Mouse (Mus musculus) intestine, postnatal 0 days (tissue): Measurements from ENCODE around the gene Csnk1e. TPM values are rescaled to one million over a fixed set of nuclear protein-coding genes. Genes with fewer than 3 reads are reported as not detected.

Source experiments
- ATAC-seq: fragments of 200-750 bp; cut with Nextera tagmentation; 2 replicates; pipeline ENCODE4 v1.8.0; 2017; ENCODE audit warnings: mild to moderate bottlenecking, moderate TSS enrichment, moderate library complexity
- H3K27ac ChIP-seq: fragments of 300-500 bp; sonication (generic); 2 replicates; pipeline ENCODE4 v1.5.1; 2014; ENCODE audit warnings: mild to moderate bottlenecking, low read depth, low read length, moderate library complexity
- H3K27me3 ChIP-seq: fragments of 300-500 bp; sonication (generic); replicated peaks from 2 replicates; pipeline ENCODE4 v1.6.1; 2014; ENCODE audit warnings: low read length, mixed read lengths; ENCODE audit not compliant: control insufficient read depth, insufficient read depth
- H3K36me3 ChIP-seq: fragments of 300-500 bp; sonication (generic); 2 replicates; pipeline ENCODE4 v1.6.1; 2014; ENCODE audit warnings: mild to moderate bottlenecking, moderate library complexity; ENCODE audit not compliant: control insufficient read depth, insufficient read depth
- H3K4me1 ChIP-seq: fragments of 300-500 bp; sonication (generic); replicated peaks from 2 replicates; pipeline ENCODE4 v1.6.1; 2014; ENCODE audit warnings: antibody characterized with exemption, low read length, mixed read lengths; ENCODE audit not compliant: control insufficient read depth, insufficient read depth
- H3K4me2 ChIP-seq: fragments of 300-500 bp; sonication (generic); replicated peaks from 2 replicates; pipeline ENCODE4 v1.6.1; 2014; ENCODE audit warnings: low read depth, mild to moderate bottlenecking, moderate library complexity
- H3K4me3 ChIP-seq: fragments of 300-500 bp; sonication (generic); 2 replicates; pipeline ENCODE4 v1.5.1; 2014; ENCODE audit warnings: low read depth, low read length
- H3K9ac ChIP-seq: fragments of 300-500 bp; sonication (generic); 2 replicates; pipeline ENCODE4 v1.6.1; 2014; ENCODE audit warnings: mild to moderate bottlenecking, low read depth, low read length
- H3K9me3 ChIP-seq: fragments of 300-500 bp; sonication (generic); 2 replicates; pipeline ENCODE4 v1.6.1; 2016; ENCODE audit warnings: mixed run types; ENCODE audit not compliant: control insufficient read depth
- CTCF ChIP-seq: sonication (generic); IDR thresholded peaks from 2 replicates; pipeline ENCODE4 v1.5.1; 2016; ENCODE audit warnings: low read depth, mild to moderate bottlenecking, control low read depth, antibody characterized with exemption, moderate library complexity
- WGBS: fragments of 180-500 bp; shearing (Covaris S2); extraction: QIAGEN DNeasy Blood & Tissue Kit; methylation state at CpG from one replicate; pipeline ENCODE4 v1.1.7; 2014; 5-methylcytosine and 5-hydroxymethylcytosine counted together
- polyA plus RNA-seq: library from polyadenylated mRNA; unstranded; fragments of >200 nt; fragmentation: Nextera tagmentation; extraction: Ambion mirVana; gene quantifications from 2 replicates; pipeline ENCODE4 v1.2.1, GENCODE M21; 2015

Gene Csnk1e
- polyA plus RNA-seq, 1 experiment from 2014 or later, result 18.2 TPM

- Histone ChIP-seq H3K27ac (no peak overlapping the region), H3K4me2 (no peak overlapping the region), H3K4me1 (no peaks in the 10 kb centered on the region), H3K9ac (no peak overlapping the region), H3K27me3 (no peaks in the 10 kb centered on the region), H3K9me3 (no peaks in the 10 kb centered on the region), H3K4me3 (no peak overlapping the region), H3K36me3 (peaks cover 66% of the 10 kb centered on the region)
- no peak for ATAC-seq
- 81% methylated on average over 11 of the region's 11 CpGs for WGBS
- TF ChIP-seq CTCF, result no peak
These were observed 29.9 kb downstream of the Csnk1e start for GRCm38 (mm10) chr15:79425516-79425915.

DNA sequence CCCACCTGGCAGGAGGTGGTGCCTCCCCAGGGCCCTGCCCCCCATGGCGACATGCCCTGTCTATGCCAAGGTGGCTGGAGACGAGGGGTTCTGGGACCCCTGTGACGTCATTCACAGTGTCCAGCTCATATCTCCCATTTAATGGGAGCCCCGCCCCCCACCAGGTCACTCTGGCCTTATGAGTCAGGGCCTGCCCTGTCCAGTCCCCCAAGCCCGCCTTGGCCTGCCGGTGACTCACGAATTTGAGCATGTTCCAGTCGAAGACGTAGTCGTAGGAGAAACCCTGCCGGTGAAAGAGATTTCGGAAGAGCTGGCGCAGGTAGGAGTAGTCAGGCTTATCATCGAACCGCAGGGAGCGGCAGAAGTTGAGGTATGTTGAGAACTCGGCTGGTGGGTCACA, 30.8 kb downstream of the Csnk1e start:
- WGBS, result 92% methylated on average over 17 of the region's 17 CpGs
- TF ChIP-seq CTCF, result no peak
- Histone ChIP-seq H3K4me3 (no peak overlapping the region), H3K4me2 (no peak overlapping the region), H3K4me1 (no peaks in the 10 kb centered on the region), H3K9me3 (no peaks in the 10 kb centered on the region), H3K27me3 (no peaks in the 10 kb centered on the region), H3K27ac (no peak overlapping the region; the same call in 1 of the 2 replicates), H3K9ac (no peak overlapping the region), H3K36me3 (peaks cover 73% of the 10 kb centered on the region)
- ATAC-seq, result 0 out of 2 replicates have a peak, but pooled peaks have one; percentile 15

DNA sequence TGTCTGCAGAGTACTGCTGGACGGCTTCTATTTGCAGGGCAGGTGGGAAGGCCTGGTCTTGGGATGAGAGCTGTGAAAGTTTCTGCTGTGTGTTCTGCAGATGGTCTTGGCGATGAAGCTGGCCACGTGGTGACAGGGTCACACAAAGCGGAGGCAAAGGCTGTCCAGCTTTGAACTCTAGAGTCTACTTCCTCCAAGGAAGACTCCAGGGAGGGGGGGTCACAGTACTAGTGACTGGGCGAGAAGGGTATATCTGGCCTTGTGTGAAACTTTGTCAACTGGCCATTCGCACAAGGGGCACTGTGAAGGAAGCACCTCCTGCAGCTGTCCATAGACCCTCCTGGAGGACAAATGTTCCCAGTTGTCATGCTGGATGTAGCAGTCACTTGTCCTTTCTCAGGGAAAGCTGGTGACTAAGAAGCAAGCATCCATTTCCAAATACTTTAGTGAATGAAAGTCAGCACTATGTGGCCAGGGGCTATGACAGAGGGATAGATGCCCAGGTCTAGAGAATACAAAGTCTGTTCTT, 32.6 kb downstream of the Csnk1e start:
- 68% methylated on average over 6 of the region's 6 CpGs for WGBS
- Histone ChIP-seq H3K36me3 (peaks cover 75% of the 10 kb centered on the region), H3K27me3 (no peaks in the 10 kb centered on the region), H3K4me2 (no peak overlapping the region), H3K9ac (no peak overlapping the region), H3K9me3 (no peaks in the 10 kb centered on the region), H3K4me1 (no peaks in the 10 kb centered on the region), H3K4me3 (no peak overlapping the region), H3K27ac (0 out of 2 replicates have a peak overlapping the region, but pooled peaks have one; percentile 28)
- ATAC-seq, result no peak
- no peak for TF ChIP-seq CTCF

DNA sequence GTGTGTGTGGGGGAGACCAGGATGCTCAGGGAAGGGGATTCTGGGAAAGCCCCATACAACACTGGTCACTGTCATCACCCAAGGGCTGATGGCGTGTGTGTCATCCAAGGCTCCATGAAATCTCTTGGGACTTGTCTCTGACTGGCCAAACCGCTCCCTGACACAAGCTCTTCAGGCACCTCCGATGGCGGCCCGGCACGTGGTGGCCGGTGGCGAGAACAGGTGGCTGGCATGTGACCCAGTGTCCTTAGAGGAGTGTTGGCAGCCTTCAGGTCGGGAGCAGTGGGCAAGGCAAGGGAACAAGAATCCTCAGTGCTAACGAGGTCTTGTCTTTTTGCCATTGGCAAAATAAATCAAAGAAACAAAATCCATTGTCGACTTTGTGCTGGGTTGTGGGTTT, 36.7 kb downstream of the Csnk1e start:
- Histone ChIP-seq H3K9ac (no peak overlapping the region), H3K9me3 (no peaks in the 10 kb centered on the region), H3K4me1 (no peaks in the 10 kb centered on the region), H3K4me3 (no peak overlapping the region), H3K36me3 (peaks cover 51% of the 10 kb centered on the region), H3K27me3 (no peaks in the 10 kb centered on the region), H3K4me2 (no peak overlapping the region), H3K27ac (no peak overlapping the region)
- no peak for ATAC-seq
- WGBS, result 89% methylated on average over 11 of the region's 11 CpGs
- no peak for TF ChIP-seq CTCF

DNA sequence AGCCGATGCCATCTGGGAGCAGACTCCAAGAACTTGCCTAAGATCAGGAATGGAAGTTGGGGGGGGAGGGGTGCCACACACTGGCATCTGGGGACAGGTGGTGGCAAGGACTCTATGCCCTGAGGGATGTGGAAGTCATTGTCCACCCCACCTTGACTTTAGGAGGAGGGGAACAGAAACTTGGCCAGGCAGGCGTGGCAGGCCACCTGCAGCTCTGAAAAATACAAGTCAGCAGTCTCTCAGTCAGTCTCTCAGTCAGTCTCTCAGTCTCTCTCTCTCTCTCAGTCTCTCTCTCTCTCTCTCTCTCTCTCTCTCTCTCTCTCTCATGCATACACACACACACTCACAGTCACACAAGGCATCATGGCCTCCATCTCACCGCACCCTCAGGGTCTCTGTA, 37.1 kb downstream of the Csnk1e start:
- H3K27me3 ChIP-seq, result no peaks in the 10 kb centered on the region
- no peak overlapping the region for H3K9ac ChIP-seq
- no peak overlapping the region for H3K4me2 ChIP-seq
- no peaks in the 10 kb centered on the region for H3K9me3 ChIP-seq
- TF ChIP-seq CTCF, result no peak
- WGBS, result 90% methylated on average over 3 of the region's 3 CpGs
- peaks cover 47% of the 10 kb centered on the region for H3K36me3 ChIP-seq
- no peaks in the 10 kb centered on the region for H3K4me1 ChIP-seq
- no peak overlapping the region for H3K27ac ChIP-seq
- H3K4me3 ChIP-seq, result no peak overlapping the region
- no peak for ATAC-seq

DNA sequence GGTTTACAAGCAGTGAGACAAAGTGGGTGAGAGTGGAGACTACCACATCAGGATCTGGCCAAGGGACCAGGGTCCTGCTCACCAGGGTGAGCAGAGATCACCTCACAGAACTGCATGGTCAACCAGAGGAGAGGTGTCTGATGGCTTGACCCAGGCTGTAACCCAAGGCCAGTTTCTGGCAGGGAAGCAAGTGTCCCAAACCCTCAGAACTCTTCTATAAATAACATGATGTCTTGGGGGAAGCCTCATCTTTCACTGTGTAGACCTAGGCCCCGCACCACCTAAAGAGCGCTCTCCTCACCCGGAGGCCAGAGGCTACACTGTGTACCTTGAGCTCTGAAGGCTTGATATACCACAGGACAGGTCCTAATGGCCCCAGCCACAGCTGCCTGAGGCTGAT, 38.0 kb downstream of the Csnk1e start:
- Histone ChIP-seq H3K9ac (no peak overlapping the region), H3K27me3 (no peaks in the 10 kb centered on the region), H3K27ac (peak overlapping the region; percentile 41; the same call in 1 of the 2 replicates), H3K36me3 (peaks cover 38% of the 10 kb centered on the region), H3K4me2 (no peak overlapping the region), H3K9me3 (no peaks in the 10 kb centered on the region), H3K4me3 (no peak overlapping the region), H3K4me1 (no peaks in the 10 kb centered on the region)
- ATAC-seq, result no peak
- TF ChIP-seq CTCF, result no peak
- WGBS, result 84% methylated on average over 3 of the region's 3 CpGs
